Mouse (Mus musculus): ENCODE measurements around the gene Dhx57.
"Not testable (repeated sequence)": the region's sequence is repeated elsewhere in the genome, so short reads cannot be mapped to it uniquely, and the experiment has no call there.

The Dhx57 gene

DNA sequence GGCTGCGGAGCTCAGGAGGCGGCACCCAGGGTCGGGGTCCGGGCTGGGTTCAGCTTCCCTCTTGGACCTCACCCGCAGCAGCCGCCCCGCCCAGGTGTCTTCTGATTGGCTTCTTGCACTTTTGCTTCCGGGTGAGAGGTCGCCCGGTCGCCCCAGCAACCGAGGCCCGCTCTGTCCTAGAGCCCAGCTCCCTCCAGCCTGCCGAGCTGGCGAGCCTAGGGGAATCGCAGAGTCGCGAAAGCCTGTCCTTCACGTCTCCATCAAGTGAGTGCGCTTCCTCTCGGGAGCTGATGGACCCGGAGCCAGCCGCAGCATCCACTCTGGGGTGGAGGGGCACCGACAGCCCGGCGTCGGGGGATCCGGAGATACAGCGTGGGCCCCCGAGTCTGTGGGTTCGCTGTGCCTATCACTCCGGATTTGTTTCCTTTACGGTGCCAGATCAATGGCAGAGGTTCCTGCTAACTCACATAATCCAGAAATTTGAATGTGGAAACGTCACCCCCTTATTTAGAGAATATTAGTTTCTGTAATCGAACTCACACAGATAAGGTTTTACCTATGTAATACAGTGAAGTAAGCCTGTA, at the start of gene Dhx57, which contains the start of gene Morn2:
TSS of gene Dhx57 (minus strand) at position 403 of the 584 bp plus-strand sequence.
TSS of gene Morn2 (plus strand) at position 130 of the 584 bp plus-strand sequence.
- peak; percentile 96 for DNase-seq (ENCODE audit: low spot score)

GRCm38 (mm10) chr17:80332386-80332785, 42.1 kb upstream of the Dhx57 start:
- peak; percentile 50 for DNase-seq (ENCODE audit: low spot score)

DNA sequence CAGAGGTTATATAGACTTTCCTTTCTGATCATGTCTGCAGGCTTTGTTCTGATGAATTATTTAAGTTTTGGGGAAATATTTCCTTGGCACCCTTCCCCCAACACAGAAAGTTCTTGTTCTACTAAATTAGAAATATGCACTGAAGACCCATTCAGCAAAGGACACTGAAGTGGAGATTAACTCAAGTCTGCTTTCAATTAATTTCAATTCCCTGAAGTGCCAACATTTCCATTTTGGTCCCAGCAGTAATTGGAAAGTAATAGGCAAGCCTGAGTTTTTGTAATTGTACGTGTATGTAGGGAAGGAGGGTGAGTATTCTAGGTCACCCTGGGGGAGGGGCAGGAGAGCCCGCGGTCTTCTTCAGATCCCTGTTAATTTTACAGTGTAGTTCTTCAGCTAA, 36.2 kb upstream of the Dhx57 start:
- DNase-seq (ENCODE audit: low spot score): peak; percentile 68

DNA sequence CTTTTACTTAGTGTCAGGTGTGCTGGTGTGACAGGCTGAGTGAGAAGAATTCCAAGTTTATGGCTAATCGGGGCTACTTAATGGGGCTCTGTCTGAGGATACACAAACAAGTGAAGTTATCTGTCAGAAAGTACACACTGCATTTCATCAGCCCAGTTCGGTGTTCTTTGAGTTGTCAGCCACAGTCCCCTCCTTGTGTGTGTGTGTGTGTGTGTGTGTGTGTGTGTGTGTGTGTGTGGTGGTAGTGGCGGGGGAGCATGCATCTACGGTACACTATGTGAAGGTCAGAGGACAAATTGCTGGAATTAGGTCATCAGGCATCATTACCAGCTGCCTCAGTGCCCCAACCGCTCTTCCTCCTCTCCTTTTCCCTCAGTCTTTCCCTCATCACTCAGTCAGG, 35.2 kb upstream of the Dhx57 start:
- DNase-seq (ENCODE audit: low spot score): no peak

GRCm38 (mm10) chr17:80324521-80324920, 34.2 kb upstream of the Dhx57 start:
- DNase-seq (ENCODE audit: low spot score): no peak

DNA sequence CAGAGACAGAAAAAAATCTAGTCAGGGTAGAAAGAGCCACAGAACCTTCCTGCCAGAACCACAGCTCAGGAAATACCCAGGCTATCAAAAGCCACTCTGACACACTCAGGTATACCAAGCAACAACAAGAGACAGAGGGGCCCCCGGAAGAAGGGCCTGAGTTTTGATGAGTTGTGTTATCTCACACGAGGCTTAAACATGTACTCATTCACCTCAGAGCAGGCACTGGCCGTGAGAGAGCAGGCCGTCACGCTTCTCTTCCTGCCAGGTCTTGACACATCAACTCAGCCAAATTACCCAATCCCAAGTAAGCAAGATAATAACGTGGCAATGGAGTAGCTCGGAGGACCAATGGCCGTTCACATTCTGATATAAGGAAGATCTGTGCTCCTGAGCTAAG, 33.4 kb upstream of the Dhx57 start:
- DNase-seq (ENCODE audit: low spot score): no peak

- DNase-seq (ENCODE audit: low spot score): no peak
Measured at GRCm38 (mm10) chr17:80323015-80323414, 32.7 kb upstream of the Dhx57 start.

- DNase-seq (ENCODE audit: low spot score): no peak
Measured at GRCm38 (mm10) chr17:80322228-80322627, 32.0 kb upstream of the Dhx57 start.

- no peak for DNase-seq (ENCODE audit: low spot score)
Measured at GRCm38 (mm10) chr17:80312405-80312804, 22.1 kb upstream of the Dhx57 start.

GRCm38 (mm10) chr17:80311761-80312160, 21.5 kb upstream of the Dhx57 start:
- no peak for DNase-seq (ENCODE audit: low spot score)

DNA sequence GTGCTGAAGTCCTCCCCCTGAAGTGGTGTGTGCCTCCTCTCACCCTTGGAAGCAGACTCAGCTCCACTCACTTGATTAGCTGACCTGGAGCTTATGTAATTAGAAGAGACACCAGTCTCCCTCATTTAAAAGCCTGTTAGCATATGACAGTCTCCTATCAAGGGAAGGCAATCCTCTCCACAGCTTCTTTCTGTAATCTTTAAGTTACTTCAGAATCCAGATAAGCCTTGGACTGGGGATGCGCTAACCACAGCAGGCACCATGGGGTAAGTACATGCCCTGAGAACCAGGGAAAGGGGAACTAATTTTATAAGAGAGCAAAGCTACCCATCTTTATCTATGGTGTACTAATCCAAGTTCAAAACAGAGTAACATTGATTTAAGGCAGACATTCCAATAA, 17.0 kb upstream of the Dhx57 start, which contains the start of gene Arhgef33:
TSS of gene Arhgef33 (plus strand) at position 157 of the 400 bp plus-strand sequence.
- peak; percentile 64 for DNase-seq (ENCODE audit: low spot score)

GRCm38 (mm10) chr17:80298844-80299243, 8.6 kb upstream of the Dhx57 start:
- no peak for DNase-seq (ENCODE audit: low spot score)

- no peak for DNase-seq (ENCODE audit: low spot score)
Measured at GRCm38 (mm10) chr17:80295258-80295657, 5.0 kb upstream of the Dhx57 start.

DNA sequence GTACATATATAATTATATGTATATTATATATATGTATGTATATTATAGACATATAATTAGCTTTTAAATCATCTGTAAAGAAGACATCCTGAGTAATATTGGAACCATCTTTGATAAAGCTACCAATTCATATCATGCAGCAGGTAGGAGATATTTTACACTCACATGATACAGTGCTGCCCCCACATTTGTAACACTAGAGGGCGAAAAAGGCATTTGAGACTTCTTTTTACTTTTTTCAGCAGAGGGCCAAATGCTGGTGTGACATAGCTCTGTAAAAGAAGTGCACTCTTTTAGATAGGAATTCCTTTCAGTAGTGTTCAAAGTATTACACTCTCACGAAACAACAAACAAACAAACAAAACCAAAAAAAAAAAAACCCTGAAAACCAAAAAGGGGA, 872 bp upstream of the Dhx57 start:
- DNase-seq (ENCODE audit: low spot score): peak; percentile 86

DNA sequence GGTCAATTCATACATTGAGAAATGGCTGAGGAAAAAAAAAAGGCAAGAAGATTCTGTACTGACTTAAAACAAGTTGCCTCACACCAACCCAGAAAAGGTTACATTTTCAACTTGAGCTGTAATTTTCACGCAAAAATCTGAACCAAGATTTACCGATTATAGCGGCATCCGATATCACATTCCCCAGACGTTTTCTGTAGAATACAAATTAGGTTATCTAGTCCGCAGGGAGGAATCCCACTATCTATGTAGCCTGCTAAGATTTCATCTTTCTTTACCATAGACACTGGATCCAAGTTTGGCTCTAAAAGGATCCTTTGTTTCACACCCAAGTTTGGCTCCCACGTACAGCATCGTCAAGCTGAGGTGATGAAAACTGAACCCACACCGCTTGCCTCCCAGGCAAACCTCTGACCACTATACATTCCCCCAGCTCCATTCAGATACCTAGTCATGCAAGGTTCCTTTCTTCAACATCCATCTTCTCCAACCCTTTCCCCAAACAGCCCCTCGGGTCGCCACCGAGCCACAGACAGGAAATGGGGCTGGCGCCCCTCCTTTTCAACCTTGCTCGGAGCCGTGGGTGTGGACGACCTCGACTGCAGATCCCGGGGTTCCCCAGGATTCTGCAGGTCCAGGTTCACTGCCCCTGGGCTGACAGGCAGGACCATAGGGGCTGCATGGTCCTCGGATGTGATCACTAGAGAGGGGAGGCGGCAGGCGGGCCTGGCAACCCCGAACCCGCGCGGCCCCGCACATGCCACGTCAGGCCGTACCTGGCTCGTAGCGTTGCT, 799 bp downstream of the Dhx57 start:
- DNase-seq (ENCODE audit: low spot score): no peak

DNA sequence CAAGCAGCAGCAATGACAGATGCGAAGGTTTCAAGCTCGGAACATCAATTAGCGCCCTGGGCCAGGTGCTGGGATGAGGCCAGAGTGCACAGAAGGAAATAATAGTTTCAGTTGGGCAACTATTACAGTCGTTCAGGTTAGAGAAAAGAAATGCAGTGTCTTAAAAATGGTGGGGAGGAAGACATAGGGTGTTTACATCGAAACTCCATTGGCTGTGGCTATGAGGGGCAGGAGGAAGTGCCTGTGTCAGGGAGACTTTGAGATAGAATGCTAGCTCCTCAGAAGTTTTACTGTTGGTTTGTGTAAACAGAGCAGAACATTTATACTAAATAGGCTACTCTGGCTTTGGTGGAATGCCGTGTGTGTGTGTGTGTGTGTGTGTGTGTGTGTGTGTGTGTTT, 2.3 kb downstream of the Dhx57 start:
- no peak for DNase-seq (ENCODE audit: low spot score)

GRCm38 (mm10) chr17:80284446-80284845, 5.8 kb downstream of the Dhx57 start:
- DNase-seq (ENCODE audit: low spot score): no peak

DNA sequence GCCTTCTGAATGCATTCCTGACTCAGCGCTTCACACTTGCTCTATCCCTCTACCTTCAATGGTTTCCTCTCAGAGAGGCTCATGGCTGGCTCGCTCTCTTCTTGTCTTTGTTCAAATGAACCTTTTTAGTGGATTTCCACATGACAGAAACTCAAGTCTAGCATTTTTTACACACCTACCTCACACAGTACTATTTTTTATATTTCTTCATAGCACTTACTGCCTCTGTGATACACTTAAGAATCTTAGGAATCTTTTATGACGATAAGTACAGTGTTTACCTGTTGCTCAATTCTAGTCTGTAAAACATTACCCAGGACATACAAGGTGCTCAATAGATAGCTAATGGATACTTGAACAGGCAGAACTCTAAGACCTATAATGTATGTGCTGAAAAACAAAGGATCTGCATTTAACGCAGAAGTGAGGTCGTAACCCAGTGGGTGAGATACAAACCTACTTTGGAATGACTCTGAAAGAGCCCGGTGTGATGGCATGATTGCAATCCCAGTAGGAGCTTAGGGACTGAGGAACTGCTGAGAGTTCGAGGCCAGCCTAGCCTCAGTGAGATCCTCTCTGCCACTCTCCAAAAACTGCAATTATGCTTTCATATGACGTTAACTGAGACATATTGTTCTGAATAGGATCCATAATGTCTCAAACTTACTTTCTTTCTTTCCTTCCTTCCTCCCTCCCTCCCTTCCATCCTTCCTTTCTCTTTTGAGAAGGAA, 10.8 kb downstream of the Dhx57 start:
- no peak for DNase-seq (ENCODE audit: low spot score)

DNA sequence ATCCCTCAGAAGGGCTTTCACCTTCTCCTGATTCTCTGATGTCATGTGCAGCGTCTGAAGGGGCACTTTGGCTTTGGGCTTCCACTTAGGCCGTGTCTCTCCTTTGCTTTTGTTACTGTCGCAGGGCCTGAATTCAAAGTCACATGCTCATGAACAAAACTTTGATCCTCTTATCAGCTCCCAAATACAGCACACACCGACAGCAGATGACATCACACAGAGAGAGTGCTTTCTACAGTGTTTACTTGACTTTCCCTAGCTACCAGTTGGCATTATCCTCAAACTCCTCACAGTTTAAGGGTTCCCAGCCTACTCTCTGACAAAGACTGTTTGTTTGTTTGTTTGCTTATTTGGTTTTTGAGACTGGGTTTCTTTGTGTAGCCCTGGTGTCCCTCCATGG, 12.0 kb downstream of the Dhx57 start:
- DNase-seq (ENCODE audit: low spot score): no peak

DNA sequence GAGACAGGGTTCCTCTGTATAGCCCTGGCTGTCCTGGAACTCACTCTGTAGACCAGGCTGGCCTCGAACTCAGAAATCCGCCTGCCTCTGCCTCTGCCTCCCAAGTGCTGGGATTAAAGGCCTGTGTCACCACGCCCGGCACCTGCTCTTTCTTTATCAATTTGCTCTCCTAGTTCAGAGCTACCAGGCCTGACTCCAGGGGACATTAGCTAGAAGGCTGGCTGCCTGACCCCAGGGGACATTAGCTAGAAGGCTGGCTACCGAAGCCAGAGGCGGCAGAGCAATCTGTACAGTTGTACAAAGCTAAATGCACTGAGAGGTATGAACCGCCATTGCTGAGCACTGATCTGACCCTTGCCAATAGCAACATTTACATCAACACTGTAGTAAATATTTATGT, 19.7 kb downstream of the Dhx57 start:
- not testable (repeated sequence) for DNase-seq (ENCODE audit: low spot score)

DNA sequence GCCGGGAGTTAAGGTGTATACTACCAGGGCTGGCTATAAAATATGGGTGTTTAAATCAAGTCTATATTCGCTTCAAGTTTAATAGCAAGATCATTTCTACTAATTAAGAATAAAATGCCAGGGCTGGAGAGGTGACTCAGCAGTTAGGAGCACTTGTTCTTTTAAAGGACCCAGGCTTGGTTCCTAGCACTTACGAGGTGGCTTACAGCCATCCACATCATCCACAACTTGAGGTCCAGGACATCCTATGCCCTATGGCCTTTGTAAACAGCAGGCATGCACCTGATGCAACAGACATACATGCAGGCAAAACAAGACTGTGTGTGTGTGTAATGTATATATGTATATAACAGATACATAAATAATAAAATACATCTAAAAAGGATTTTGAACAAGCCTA, 22.1 kb downstream of the Dhx57 start:
- DNase-seq (ENCODE audit: low spot score): no peak

DNA sequence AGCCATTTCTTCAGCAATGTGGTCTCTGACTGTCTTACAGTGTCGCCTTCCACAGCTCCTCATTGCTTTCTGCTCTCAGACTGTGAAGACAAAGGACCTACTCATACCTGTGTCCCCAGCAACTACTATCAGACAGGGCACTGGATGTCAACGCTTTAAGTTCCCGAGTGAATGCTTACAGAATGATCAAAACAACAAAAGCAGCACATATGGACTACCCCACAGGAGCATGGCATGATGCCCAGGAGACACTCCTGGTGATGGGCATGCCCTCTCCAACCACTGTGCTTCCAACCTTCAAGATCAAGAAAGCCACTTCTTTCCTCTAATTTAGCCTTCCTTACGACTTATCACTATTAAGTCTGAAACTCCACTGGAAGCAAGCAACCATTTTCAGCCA, 23.2 kb downstream of the Dhx57 start:
- DNase-seq (ENCODE audit: low spot score): no peak

GRCm38 (mm10) chr17:80255208-80255607, 35.1 kb downstream of the Dhx57 start:
- no peak for DNase-seq (ENCODE audit: low spot score)
